Mouse (Mus musculus) T-helper 17 cell (primary cell): Measurements from ENCODE around the gene Pamr1.

Experiments used
- in situ Hi-C, 2 experiments: fragments of 300-600 bp; cut with MboI, MseI; formaldehyde crosslinking; loops; 1 replicate in 1 of 2; 2 replicates in 1 of 2; pipeline ENCODE4 v1.15.1; 2025; ENCODE audit warnings: high pct_unique_total_duplicates in 2 of 2

The Pamr1 gene

GRCm38 (mm10) chr2:102659521-102659830 is 109.7 kb downstream of the Pamr1 start:
- in situ Hi-C loops, result loop anchor here in 1 of 2 experiments (25.0 kb wide), 1 partner anchor 678 kb away; no protein-coding TSS in a partner anchor

DNA sequence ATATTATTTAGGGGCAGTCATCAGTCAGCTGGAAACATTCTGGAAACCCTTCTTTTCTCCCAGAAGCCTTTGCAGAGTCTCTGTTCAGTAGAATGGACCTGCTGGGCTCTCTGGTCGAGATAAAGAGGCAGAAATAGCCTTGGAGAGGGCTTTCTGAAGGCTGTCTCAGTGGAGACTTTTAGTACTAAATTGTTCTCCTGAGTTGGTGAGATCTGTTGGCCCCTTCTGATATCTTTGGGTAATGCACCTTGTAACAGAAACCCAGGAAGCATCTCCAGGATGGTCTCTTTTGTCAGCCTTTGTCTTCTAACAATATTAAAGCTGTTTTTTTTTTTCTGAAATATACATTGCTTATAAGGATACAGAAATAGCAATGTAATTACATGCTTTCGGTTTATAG is 111.2 kb downstream of the Pamr1 start:
- in situ Hi-C loops, result loop anchor here in 1 of 2 experiments (25.0 kb wide), 1 partner anchor 676 kb away; no protein-coding TSS in a partner anchor

DNA sequence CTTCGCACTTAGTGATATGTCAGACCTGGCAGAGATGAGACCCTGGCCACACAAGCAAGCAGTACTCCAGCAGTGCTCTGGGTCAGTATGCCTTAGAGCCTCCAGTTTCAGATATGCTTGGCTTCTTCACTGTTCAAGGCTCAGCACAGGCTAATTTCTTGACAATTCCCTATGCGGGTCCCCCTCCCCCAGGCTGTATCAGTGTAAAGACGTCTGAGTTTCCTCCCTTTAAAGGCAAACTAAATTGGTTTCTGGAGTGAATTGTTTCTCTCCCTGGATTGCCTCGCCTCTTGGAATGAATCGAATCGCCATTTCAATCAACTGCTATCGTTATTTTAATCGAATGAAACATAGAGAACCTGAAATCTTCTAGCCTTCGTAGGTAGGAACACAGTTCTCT is 113.1 kb downstream of the Pamr1 start:
- in situ Hi-C loops, result loop anchor here in 1 of 2 experiments (25.0 kb wide), 1 partner anchor 674 kb away; no protein-coding TSS in a partner anchor

DNA sequence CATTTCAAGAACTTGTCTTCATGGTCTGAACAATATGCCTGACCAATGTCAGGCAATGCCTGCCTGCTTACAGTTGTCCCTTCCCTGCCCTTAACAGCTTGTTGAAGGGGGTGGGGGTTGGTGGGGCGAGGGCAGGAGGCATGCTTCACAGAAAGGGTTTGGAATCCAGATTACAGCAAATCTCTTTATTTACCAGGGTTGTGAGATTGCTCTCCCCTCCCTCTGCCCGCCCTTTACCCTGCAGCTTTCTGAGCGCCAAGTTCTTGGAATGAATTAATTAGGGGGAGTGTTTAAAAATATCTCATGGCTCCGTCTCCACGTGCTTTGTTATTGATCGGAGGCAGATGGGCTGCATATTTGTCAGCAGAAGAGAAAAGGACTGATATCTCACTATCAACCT is 113.5 kb downstream of the Pamr1 start:
- in situ Hi-C loops, result loop anchor here in 1 of 2 experiments (25.0 kb wide), 1 partner anchor 674 kb away; no protein-coding TSS in a partner anchor

DNA sequence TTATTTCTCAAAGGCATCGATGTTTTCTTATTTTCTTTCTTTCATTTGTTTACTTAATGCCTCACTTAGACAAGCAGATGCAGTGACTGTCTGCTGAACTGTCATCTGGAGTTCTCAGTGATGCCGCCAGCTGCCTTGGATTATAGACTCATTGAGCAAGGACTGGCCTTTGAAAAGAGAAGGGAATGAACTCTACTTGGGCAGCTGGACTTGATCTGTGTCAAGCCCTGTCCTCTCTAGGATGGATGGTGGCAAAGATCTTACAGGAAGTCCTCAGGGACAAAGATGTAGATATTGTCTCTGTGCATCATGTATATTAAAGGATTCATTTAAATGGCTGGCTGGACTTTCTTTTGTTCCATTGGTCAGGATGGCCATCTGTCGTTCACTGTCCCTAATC is 114.1 kb downstream of the Pamr1 start:
- in situ Hi-C loops, result loop anchor here in 1 of 2 experiments (25.0 kb wide), 1 partner anchor 673 kb away; no protein-coding TSS in a partner anchor

- in situ Hi-C loops, result loop anchor here in 1 of 2 experiments (25.0 kb wide), 1 partner anchor 669 kb away; no protein-coding TSS in a partner anchor
Observed at GRCm38 (mm10) chr2:102667981-102668380, 118.2 kb downstream of the Pamr1 start.

DNA sequence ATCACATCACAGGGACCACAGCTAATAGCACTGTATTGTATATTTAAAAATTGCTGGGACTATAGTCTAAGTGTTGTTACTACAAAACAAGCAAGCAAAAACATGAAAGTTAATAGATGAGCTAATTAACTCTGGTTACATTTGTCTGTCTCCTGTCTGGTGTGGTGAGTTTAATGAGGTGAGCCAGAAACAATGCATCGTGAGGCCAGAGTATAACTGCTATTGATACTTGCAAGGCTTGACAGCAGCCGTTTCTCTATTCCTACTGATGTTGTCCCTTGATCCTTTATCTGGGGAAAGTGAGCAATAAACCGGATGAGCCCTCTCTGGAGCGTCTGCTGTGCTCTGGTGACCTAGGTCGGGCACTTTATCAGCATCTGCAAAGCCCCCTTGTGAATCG is 119.8 kb downstream of the Pamr1 start:
- in situ Hi-C loops, result loop anchor here in 1 of 2 experiments (25.0 kb wide), 1 partner anchor 668 kb away; no protein-coding TSS in a partner anchor

DNA sequence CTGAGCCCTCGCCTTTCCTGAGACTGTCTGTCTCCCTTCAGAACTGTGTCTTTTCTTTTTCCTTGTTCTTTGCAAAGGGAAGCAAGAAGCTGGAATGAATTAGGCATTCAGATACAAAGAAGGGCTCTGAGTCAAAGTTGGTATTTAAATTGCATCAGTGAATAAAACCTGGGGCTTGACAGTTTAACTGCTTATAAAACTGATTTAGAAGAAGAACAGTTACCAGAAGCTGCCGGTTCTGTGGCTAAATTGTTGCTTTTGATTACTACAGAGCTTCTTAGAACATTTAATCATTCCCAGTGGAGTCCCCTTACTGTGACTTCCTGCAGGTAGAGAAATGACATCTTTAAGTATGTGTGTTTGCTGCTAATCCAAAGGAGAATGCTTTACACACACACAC is 124.8 kb downstream of the Pamr1 start:
- in situ Hi-C loops, result loop anchor here in 1 of 2 experiments (25.0 kb wide), 1 partner anchor 663 kb away; no protein-coding TSS in a partner anchor

GRCm38 (mm10) chr2:102675275-102675674 is 125.5 kb downstream of the Pamr1 start:
- in situ Hi-C loops, result loop anchor here in 1 of 2 experiments (5.0 kb wide), 1 partner anchor 402 kb away; no protein-coding TSS in a partner anchor

DNA sequence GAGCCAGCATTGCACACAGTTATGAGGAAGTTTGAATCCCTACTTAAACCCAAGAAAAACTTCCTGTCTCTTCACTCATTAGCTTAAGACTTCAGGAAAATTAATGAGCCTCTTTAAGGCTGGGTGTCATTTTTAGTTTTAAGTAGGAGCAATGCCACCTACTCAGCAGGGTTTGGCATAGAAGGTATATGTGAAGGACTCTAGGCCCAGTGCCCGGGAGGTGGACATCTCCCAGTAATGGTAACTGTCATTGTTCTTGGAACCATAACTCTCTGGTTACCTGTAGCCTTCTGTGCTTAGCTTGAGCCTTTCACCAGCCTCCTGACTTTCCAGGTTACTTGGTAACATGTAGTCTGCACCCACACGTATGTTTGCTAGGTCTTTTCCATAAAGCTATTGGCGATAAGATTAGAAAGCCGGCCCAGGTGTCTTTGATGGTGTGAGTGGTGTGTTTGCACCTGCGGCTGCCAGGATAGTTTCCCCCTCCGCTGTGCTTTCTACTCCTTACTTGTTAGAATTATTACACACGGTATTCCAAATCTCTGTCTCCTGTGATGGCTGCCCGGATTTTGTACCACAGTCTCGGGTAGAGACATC is 127.0 kb downstream of the Pamr1 start:
- in situ Hi-C loops, result loop anchor here in 1 of 2 experiments (5.0 kb wide), 1 partner anchor 400 kb away; no protein-coding TSS in a partner anchor

DNA sequence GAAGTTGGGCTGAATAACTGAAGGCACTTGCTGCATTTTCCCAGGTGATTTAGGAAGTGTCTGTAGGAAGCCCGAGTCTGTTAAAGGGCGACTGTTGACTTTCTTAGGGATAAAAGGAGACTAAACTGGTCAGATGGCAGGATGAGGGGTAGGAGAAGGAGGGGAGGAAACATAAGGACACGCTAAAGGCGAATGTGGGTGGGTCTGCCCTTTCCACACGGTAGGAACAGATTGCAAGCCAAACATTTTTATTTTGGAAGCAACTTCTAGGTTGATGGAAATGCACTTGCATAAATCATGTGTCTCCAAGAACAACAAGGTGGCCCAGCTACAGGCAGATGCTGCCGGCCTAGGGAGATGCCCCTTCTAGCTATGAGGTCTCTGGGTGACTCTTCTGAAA is 127.6 kb downstream of the Pamr1 start:
- in situ Hi-C loops, result loop anchor here in 1 of 2 experiments (5.0 kb wide), 1 partner anchor 400 kb away; no protein-coding TSS in a partner anchor

DNA sequence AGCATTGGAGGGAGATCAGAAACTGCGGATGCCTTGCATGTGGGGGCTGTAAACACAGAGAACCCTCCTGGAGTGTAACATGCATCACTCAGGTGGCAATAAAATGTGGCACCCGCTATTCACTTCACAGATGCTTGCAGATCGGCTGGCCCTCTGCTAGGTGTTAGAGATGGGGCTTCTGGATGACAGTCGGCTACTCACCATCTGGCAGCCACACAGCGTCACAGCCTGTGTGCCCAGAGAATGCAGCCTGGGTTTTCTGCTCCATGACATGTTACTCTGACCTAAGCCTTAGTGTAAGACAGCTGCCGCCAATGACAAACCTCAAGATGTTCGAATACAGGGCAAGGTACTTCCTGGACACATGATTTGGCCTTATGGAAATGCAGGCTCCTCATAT is 131.5 kb downstream of the Pamr1 start:
- in situ Hi-C loops, result loop anchor here (5.0 kb wide), 2 partner anchors 121 to 336 kb away; no protein-coding TSS in a partner anchor

DNA sequence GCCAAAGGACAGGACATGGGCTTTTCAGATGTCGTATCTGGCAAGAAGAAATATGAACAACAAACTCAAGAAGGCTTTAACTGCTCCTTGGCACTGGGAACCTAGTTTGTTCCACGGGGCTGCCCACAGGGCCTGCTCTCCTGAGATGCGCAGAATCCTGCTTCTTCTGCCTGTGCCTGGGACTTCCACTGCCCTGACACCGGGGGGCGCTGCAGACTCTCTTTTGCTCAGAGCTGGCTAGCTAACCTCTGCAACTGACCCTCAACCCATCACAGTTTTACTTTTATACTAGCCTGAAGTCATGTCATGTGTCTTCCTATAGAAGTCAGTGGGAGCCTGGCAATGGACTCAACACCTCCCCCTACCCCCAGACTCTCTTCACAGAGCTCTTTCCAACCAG is 132.4 kb downstream of the Pamr1 start:
- in situ Hi-C loops, result loop anchor here (5.0 kb wide), 2 partner anchors 120 to 335 kb away; no protein-coding TSS in a partner anchor

DNA sequence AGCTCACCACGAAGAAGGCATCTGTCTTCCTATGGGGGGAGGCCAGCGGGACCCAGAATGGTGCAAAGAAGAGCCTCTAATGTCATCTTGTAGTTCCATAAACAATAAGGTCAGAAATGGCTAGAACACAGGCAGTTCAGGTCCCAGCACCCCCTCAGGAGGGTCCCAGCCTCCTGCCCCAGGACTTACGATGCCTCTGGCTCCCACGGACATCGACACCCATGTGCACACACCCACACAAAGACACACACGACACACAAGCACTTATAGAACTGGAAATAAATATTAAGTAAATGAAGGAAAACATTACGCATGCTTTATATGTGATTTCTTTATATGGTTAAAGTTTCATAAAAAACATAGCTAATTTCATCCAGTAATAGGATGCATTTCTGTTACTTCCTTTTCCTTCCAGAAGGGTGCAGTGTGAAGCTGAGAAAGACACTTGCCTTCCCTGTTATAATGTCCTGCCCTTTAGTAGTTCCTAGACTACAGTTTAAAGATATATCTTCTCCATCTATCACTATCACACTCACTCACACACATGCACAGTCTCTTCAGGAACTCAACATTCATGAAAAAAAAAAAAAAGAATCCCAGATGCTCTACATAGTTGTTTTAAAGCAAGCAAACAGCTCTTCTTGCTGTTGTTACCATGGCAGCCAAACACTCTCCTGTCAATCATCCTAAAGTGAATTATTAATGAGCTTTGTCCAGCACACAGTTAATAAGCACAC is 135.7 kb downstream of the Pamr1 start:
- in situ Hi-C loops, result loop anchor here (5.0 kb wide), 2 partner anchors 42 to 402 kb away; no protein-coding TSS in a partner anchor

DNA sequence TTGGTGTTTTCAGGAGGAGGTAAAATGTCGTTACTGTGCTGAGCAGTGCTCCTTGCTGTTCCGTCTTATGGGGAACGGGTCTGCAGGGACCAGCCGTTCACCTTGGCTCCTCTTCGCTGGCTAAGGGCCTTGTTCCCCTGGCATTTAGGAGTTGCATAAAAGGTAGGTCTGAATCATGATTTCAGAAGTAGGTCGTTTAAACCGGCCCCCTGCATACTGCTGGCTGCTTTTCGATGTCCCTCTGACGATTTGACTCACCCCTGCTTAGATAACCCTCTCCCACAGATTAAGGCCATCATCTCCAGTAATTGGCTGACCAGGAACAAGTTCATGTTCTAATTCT is 136.3 kb downstream of the Pamr1 start:
- in situ Hi-C loops, result loop anchor here (5.0 kb wide), 2 partner anchors 41 to 401 kb away; no protein-coding TSS in a partner anchor
